Mouse (Mus musculus) gastrocnemius, adult 8-10 months (tissue): Measurements from ENCODE around the gene Zmynd19. TPM values are rescaled to one million over a fixed set of nuclear protein-coding genes. Genes with fewer than 3 reads are reported as not detected.

ENCODE experiments used
- DNase-seq, 2 experiments: peaks; one replicate each; pipeline ENCODE4 v3.0.0; 2022; ENCODE audit warnings: low spot score in 2 of 2
- total RNA-seq, 4 experiments: library from RNA; stranded (reverse); gene quantifications; 2 replicates each; pipeline ENCODE4 v1.2.4; 2022

The Zmynd19 gene
- total RNA-seq = 10 to 100 TPM; 19.9 to 24.0 (median 23.1) TPM

- DNase-seq = peak; percentile 96 to 97
Measured at GRCm38 (mm10) chr2:24949421-24950188, at the start of gene Zmynd19. Gene Zmynd19, plus strand, starts transcription at chr2:24949792.

GRCm38 (mm10) chr2:24901055-24901454, 48.5 kb upstream of the Zmynd19 start:
- DNase-seq = no peak

GRCm38 (mm10) chr2:24902999-24903398, 46.6 kb upstream of the Zmynd19 start:
- DNase-seq = no peak

GRCm38 (mm10) chr2:24904823-24905652, 44.6 kb upstream of the Zmynd19 start:
- no peak for DNase-seq

GRCm38 (mm10) chr2:24905653-24906155, 43.9 kb upstream of the Zmynd19 start:
- no peak for DNase-seq

GRCm38 (mm10) chr2:24910481-24910880, 39.1 kb upstream of the Zmynd19 start:
- no peak for DNase-seq

GRCm38 (mm10) chr2:24912189-24912588, 37.4 kb upstream of the Zmynd19 start:
- no peak for DNase-seq

GRCm38 (mm10) chr2:24912589-24912988, 37.0 kb upstream of the Zmynd19 start:
- no peak for DNase-seq

- no peak for DNase-seq
Measured at GRCm38 (mm10) chr2:24914762-24915161, 34.8 kb upstream of the Zmynd19 start.

GRCm38 (mm10) chr2:24918930-24919838, 30.4 kb upstream of the Zmynd19 start, which contains the start of gene Ehmt1:
Gene Ehmt1, minus strand, starts transcription at chr2:24919614.
- DNase-seq = peak; percentile 91 to 94

- DNase-seq = no peak
Measured at GRCm38 (mm10) chr2:24919839-24920175, 29.8 kb upstream of the Zmynd19 start.

GRCm38 (mm10) chr2:24923561-24923960, 26.0 kb upstream of the Zmynd19 start:
- no peak for DNase-seq

GRCm38 (mm10) chr2:24925284-24925683, 24.3 kb upstream of the Zmynd19 start:
- no peak for DNase-seq

GRCm38 (mm10) chr2:24926345-24926964, 23.1 kb upstream of the Zmynd19 start:
- no peak for DNase-seq

GRCm38 (mm10) chr2:24926965-24927358, 22.6 kb upstream of the Zmynd19 start:
- DNase-seq = no peak

- peak; percentile 67 to 75 for DNase-seq
Measured at GRCm38 (mm10) chr2:24927810-24928479, 21.6 kb upstream of the Zmynd19 start.

GRCm38 (mm10) chr2:24929119-24929518, 20.5 kb upstream of the Zmynd19 start:
- DNase-seq = no peak

- DNase-seq = no peak
Measured at GRCm38 (mm10) chr2:24929593-24929992, 20.0 kb upstream of the Zmynd19 start.

GRCm38 (mm10) chr2:24934441-24934963, 15.1 kb upstream of the Zmynd19 start:
- DNase-seq = no peak
